Mouse (Mus musculus): ENCODE data around the gene Wdr73.

Wdr73 gene

DNA sequence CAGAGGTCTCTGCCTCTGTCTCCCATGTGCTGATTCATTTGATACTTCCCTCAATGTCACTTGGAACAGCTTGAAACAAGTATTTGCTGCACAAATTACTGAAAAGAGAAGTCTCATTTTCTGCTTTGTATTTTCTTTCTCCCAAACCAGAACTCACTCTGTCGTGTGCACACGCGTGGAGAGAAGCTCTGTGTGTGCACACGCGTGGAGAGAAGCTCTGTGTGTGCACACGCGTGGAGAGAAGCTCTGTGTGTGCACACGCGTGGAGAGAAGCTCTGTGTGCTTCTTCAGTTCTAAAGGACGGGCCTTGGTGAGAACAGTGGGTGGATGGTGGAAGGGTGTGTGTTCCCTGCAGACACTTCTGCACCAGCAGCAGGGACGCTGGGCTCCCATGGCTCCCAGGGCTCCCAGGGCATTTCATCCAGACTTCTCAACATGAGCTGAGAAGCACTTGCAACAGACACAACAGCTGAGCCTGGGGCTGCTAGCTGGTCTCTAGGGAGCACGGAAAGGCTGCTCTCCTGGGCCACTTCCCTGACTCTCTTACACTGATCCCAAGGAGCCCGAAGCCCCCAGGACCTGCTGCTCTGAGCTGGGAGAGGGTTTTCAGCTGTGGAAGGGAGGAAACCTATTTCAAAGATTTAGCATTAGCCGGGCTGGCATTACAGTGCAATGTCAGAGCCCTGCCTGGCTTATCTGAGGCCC is 6.1 kb downstream of the Wdr73 start:
- DNase-seq (ENCODE audit: low spot score in 2 of 2): no peak

DNA sequence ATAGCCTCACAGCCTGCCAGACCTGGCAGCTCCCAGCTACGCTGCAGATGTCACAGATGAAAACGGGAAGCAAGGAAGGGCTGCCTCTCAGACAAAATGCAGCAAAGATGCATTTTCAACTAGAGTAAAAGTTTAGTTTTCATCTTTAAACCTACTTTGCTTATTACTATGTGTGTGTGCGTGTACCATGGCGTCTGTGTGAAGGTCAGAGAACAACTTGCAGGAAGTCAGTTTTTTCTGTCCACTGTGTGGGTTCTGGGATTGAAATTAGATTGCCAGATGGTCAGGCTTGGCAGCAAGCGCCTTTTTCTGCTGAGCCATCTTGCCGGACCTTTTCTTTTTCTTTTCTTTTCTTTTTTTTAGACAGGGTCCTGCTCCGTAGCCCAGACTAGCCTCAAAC is 6.9 kb downstream of the Wdr73 start:
- no peak for DNase-seq (ENCODE audit: low spot score in 2 of 2)

- no peak for DNase-seq (ENCODE audit: low spot score in 2 of 2)
These were observed 7.3 kb downstream of the Wdr73 start for GRCm38 (mm10) chr7:80893753-80894129.

GRCm38 (mm10) chr7:80893086-80893752 is 7.8 kb downstream of the Wdr73 start:
- no peak for DNase-seq (ENCODE audit: low spot score in 2 of 2)

GRCm38 (mm10) chr7:80889841-80890241 is 11.2 kb downstream of the Wdr73 start:
- peak; percentile 37 to 50 for DNase-seq (ENCODE audit: low spot score in 2 of 2)

DNA sequence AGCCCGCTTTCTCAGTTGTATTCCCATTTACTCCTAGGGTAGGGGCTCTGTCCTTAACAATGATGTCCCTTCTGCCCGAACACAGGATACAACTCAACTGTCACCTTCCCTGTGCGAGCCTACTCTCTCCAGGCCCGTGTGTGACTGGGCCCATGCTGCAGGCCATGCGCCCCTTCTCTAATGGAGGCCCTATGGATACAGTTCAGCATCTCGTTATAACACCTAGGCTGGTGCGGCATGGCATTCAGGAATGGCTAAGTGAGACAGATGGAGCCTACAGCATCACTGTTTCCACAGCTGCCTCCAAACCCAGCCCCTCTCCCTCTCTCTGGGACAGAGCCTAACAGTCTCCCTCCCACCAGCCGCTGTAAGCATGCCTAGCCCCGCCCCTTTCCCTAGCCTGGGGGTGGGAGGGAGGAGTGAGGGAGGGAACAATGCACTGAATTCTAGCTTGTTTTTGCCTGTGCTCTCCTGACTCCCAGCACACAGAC is 12.0 kb downstream of the Wdr73 start:
- no peak for DNase-seq (ENCODE audit: low spot score in 2 of 2)

DNA sequence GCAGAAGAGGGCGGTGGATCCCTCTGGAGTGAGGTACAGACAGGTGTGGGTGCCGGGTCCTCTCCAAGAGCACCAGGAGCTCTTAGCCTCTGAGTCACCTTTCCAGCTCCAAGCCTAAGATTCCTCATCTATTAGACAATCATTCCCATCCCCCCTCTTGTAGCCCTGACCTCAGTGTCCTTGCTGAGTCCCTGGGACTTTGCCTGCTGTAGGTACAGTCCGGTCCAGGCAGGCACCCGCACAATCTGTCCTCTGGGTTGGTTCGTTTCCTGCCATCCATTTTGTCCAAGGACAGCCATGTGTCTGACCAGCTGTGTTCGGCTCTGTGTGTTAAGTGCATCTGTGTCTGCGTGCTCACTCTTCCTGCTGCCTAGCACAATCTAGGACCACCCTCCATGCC is 12.5 kb downstream of the Wdr73 start:
- no peak for DNase-seq (ENCODE audit: low spot score in 2 of 2)

DNA sequence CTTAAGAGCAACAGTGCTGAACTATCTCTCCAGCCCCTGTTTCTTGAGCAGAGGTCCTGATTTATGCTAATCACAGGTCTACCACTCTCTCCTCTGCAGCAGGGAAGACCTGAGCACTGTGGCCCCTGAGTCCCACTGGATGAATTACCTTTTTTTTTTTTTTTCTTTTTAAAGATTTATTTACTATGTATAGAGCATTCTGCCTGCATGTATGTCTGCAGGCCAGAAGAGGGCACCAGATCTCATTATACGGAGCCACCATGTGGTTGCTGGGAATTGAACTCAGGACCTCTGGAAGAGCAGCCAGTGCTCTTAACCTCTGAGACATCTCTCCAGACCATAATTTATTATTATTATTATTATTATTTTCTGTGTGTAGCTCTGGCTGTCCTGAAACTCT is 15.4 kb downstream of the Wdr73 start:
- DNase-seq (ENCODE audit: low spot score in 2 of 2): no peak

DNA sequence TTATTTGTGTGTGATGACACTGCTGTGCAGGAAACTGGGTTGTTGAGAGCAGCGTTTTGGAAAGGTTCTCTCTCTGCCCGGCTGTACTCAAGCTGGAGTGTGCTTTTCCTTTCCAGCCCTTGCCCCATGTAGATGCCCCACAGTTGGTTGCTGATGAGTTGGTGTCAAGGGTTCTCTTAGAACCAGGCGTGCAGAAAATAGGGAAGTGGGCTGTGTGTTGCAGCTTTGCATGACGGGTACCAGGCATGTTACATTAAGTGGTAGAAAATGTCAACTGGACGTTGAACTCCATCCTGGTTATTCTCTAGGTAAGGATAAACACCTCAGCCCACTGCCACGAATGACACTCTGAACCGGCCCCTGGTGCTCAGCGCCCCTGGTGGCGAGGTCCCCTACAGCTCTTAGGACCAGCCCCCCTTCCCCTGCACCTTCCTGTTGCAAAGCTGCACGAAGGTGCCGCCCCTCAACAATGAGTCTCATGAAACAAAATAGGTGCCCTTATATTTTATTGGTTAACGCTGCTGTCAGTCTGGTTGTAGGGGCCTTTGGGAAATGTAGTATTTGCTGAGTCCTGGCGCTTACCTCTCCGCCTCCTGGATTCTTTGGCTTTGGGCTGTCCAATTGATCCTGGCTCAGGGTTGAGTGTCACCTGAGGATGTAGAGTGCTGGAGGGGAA is 18.1 kb downstream of the Wdr73 start:
- DNase-seq (ENCODE audit: low spot score in 2 of 2): peak; percentile 29 to 49

GRCm38 (mm10) chr7:80875727-80876126 is 25.3 kb downstream of the Wdr73 start:
- DNase-seq (ENCODE audit: low spot score in 2 of 2): no peak

DNA sequence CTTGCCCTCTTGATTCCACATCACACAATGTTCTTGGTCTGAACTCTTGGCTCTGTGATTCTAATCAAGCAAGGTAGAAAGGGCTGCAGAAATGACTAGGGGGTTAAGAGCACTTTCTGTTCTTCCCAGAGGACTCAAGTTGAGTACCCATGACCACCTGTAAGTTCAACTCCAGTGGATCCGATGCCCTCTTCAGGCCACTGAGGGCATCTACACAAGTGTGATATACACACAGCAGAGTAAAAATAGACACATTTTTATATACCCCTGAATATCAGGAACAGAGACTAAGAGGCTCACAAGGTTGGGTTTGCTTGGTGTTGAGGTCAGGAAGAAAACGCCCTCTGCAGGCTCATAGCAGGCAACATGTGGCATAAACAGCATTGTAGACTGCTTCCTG is 27.4 kb downstream of the Wdr73 start:
- DNase-seq (ENCODE audit: low spot score in 2 of 2): no peak

DNA sequence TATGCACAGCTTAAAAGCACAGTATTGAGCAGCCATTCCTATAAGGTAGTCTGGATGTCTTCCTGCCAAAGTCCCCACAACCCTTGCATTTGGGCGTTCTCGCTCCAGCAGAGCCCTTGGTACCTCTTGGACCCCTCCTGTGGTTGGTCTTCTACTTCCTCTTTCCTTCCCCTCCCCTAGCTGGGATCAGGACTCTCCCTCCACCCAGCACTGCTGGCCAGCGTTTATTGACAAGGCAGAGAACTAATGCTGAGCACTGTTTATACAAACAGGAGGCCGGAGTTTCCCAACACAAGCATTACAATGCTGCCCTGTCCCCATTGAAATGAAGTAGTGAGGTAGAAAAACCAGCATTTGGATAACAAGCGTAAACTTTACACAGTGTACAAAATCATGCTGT is 28.0 kb downstream of the Wdr73 start:
- no peak for DNase-seq (ENCODE audit: low spot score in 2 of 2)

- no peak for DNase-seq (ENCODE audit: low spot score in 2 of 2)
These were observed 32.4 kb downstream of the Wdr73 start for GRCm38 (mm10) chr7:80868686-80869085.

GRCm38 (mm10) chr7:80866514-80867147 is 34.4 kb downstream of the Wdr73 start:
- DNase-seq (ENCODE audit: low spot score in 2 of 2): no peak

GRCm38 (mm10) chr7:80865521-80865920 is 35.5 kb downstream of the Wdr73 start:
- no peak for DNase-seq (ENCODE audit: low spot score in 2 of 2)

DNA sequence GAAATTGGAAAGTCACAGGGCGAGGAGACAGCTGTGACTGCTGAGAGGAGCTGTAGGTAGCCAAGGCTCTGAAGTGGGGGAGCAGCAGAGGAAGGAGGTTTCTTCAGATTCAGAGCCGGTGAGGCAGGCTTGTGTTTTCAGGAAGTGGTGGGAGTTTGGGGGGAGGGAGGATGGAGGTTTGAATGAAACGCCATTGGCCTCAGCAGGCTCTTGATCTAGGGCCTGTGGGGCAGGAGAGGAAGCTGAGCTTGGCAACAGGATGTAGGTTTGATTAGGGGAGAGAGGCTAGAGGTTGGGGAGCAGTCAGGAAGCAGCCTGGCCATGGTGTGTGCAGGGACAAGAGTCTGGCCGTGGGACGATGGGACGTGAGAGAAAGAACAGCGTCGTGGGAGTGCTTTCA is 36.2 kb downstream of the Wdr73 start:
- no peak for DNase-seq (ENCODE audit: low spot score in 2 of 2)

- DNase-seq (ENCODE audit: low spot score in 2 of 2): no peak
These were observed 36.9 kb downstream of the Wdr73 start for GRCm38 (mm10) chr7:80864151-80864550.

DNA sequence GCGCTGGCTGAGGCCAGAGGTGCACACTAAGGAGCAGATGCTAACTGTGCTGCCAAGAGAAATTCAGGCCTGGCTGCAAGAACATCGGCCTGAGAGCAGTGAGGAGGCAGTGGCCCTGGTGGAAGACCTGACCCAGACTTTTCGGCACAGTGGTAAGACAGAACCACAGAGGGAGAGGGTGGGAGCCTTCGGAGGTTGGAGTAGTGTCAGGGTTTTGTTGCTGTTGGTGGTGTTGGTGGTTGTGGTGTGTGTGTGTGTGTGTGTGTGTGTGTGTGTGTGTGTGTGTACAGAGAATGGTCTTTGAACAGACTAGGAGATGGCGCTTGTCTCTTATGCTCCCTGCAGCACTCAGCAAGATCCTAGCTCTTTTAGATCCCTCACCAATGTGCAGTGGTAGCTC is 37.5 kb downstream of the Wdr73 start:
- no peak for DNase-seq (ENCODE audit: low spot score in 2 of 2)

- no peak for DNase-seq (ENCODE audit: low spot score in 2 of 2)
These were observed 38.6 kb downstream of the Wdr73 start for GRCm38 (mm10) chr7:80862475-80862874.

- peak; percentile 52 to 66 for DNase-seq (ENCODE audit: low spot score in 2 of 2)
These were observed 40.3 kb downstream of the Wdr73 start, which contains the start of gene Zscan2 for GRCm38 (mm10) chr7:80860729-80861274. TSS of gene Zscan2 (plus strand) at chr7:80860920.

GRCm38 (mm10) chr7:80860227-80860626 is 40.8 kb downstream of the Wdr73 start:
- DNase-seq (ENCODE audit: low spot score in 2 of 2): peak in 1 of 2 experiments; percentile 23

GRCm38 (mm10) chr7:80857181-80857580 is 43.9 kb downstream of the Wdr73 start:
- peak; percentile 57 to 72 for DNase-seq (ENCODE audit: low spot score in 2 of 2)
